Mouse (Mus musculus): Measurements from ENCODE around the gene Mcu. TPM values are rescaled to one million over a fixed set of nuclear protein-coding genes. Genes with fewer than 3 reads are reported as not detected.

Gene Mcu
- total and polyA plus RNA-seq, 3 experiments = 4.9 to 5.7 (median 5.3) TPM

GRCm38 (mm10) chr10:59621355-59621754, 4.9 kb upstream of the Mcu start:
- Histone ChIP-seq H3K27me3 (replicated peaks) (peaks cover 2% of the 10 kb centered on the region), H3K36me3 (replicated peaks in 1 of 2; ENCODE audit: control insufficient read depth in 1 of 2, insufficient read depth in 1 of 2, low read length in 1 of 2) (no peaks in the 10 kb centered on the region), H3K4me2 (ENCODE audit: insufficient read depth, low read depth, poor library complexity, severe bottlenecking) (no peak overlapping the region), H3K27ac (ENCODE audit: insufficient read depth, low read depth) (no peak overlapping the region), H3K79me2 (replicated peaks; ENCODE audit: control insufficient read depth, extremely low read depth, insufficient read depth, poor library complexity, severe bottlenecking) (no peaks in the 10 kb centered on the region), H3K4me1 (ENCODE audit: control insufficient read depth in 1 of 2, insufficient read depth in 2 of 2) (peaks cover 0 to 5% of the 10 kb centered on the region in 2 experiments; a peak in 1 of 4 replicates), H3K4me3 (replicated peaks in 1 of 3; ENCODE audit: low read depth in 2 of 3, low read length in 2 of 3, poor library complexity in 1 of 3) (no peak overlapping the region), H3K9ac (ENCODE audit: insufficient read depth, low read depth) (no peak overlapping the region), H3K9me3 (replicated peaks; ENCODE audit: low read length) (no peaks in the 10 kb centered on the region)
- no peak for DNase-seq (ENCODE audit: extremely low read depth)
- dilution Hi-C loops (cut with MboI; ENCODE audit: extremely low pct_ligation_motif_present, extremely low pct_unique_long_range_greater_than_20kb, low sequenced_read_pairs) (no loop called here), in situ Hi-C loops (cut with MboI; ENCODE audit: low pct_ligation_motif_present, low pct_unique_long_range_greater_than_20kb, low sequenced_read_pairs) (no loop called here)
- TF ChIP-seq E2F4 (IDR thresholded peaks at IDR 0.05; ENCODE audit: insufficient replicate concordance, low read depth, low read length) (no peak), RAD21 (IDR thresholded peaks at IDR 0.05; ENCODE audit: low read depth, low read length) (no peak), MAX (IDR thresholded peaks at IDR 0.05; ENCODE audit: low read length) (no peak), USF1 (IDR thresholded peaks at IDR 0.05; ENCODE audit: low read depth, low read length) (no peak), TBP (conservative IDR thresholded peaks at IDR 0.05; ENCODE audit: low read depth, low read length) (no peak), MYC (IDR thresholded peaks at IDR 0.05; ENCODE audit: low read depth, low read length) (no peak), CTCF (conservative IDR thresholded peaks at IDR 0.05 in 1 of 2, IDR thresholded peaks at IDR 0.05 in 1 of 2; ENCODE audit: low read depth in 2 of 2, low read length in 2 of 2) (no peak), JUN (IDR thresholded peaks at IDR 0.05; ENCODE audit: insufficient read depth, low read depth, low read length) (no peak), ZNF384 (IDR thresholded peaks at IDR 0.05; ENCODE audit: low read depth, low read length) (no peak), NRF1 (IDR thresholded peaks at IDR 0.05; ENCODE audit: low read depth, low read length) (no peak), CHD2 (IDR thresholded peaks at IDR 0.05; ENCODE audit: low read length) (no peak), ETS1 (conservative IDR thresholded peaks at IDR 0.05; ENCODE audit: low read depth, low read length) (no peak), CHD1 (IDR thresholded peaks at IDR 0.05; ENCODE audit: low read depth, low read length) (no peak), JUND (conservative IDR thresholded peaks at IDR 0.05; ENCODE audit: low read depth, low read length) (no peak), POLR2AphosphoS2 (IDR thresholded peaks at IDR 0.05; ENCODE audit: low read depth, low read length) (no peak)

DNA sequence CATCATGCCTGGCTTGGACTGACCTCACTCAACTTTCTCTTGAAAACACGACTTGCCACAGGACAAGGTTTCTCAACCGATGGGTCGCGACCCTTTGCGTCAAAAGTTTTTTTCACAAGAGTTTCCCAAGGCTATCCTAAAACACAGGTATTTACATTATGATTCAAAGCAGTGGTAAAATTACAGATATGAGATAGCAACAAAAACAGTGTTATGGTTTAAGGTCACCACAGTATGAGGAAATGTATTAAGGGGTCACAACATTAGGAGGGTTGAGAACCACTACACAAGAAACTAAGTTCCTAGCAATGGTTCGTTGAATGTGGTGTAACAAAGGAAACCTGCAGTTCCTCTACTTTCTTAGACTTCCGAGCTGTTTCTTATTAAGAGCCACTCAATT, 1.3 kb upstream of the Mcu start:
- no peak for TF ChIP-seq CHD2 (IDR thresholded peaks at IDR 0.05; ENCODE audit: low read length)
- TF ChIP-seq UBTF (IDR thresholded peaks at IDR 0.05; ENCODE audit: low read depth, low read length) = no peak
- TF ChIP-seq E2F4 (IDR thresholded peaks at IDR 0.05; ENCODE audit: insufficient replicate concordance, low read depth, low read length) = no peak
- TF ChIP-seq ZKSCAN1 (IDR thresholded peaks at IDR 0.05; ENCODE audit: borderline replicate concordance, low read depth, low read length) = no peak
- TF ChIP-seq MEF2A (IDR thresholded peaks at IDR 0.05; ENCODE audit: borderline replicate concordance, low read depth, low read length) = no peak
- no peak for TF ChIP-seq EP300 (IDR thresholded peaks at IDR 0.05; ENCODE audit: low read length)
- no peak for TF ChIP-seq ZNF384 (IDR thresholded peaks at IDR 0.05; ENCODE audit: low read depth, low read length)
- no peak for TF ChIP-seq ZC3H11A (IDR thresholded peaks at IDR 0.05; ENCODE audit: low read depth, low read length)
- TF ChIP-seq MYC (IDR thresholded peaks at IDR 0.05; ENCODE audit: low read depth, low read length) = no peak
- no peak for TF ChIP-seq ETS1 (conservative IDR thresholded peaks at IDR 0.05; ENCODE audit: low read depth, low read length)
- no peak for TF ChIP-seq CHD1 (IDR thresholded peaks at IDR 0.05; ENCODE audit: low read depth, low read length)
- no peak for TF ChIP-seq MAZ (IDR thresholded peaks at IDR 0.05; ENCODE audit: low read depth, low read length)
- no peak overlapping the region for H3K4me3 ChIP-seq (replicated peaks in 1 of 3; ENCODE audit: low read depth in 2 of 3, low read length in 2 of 3, poor library complexity in 1 of 3)
- no peak overlapping the region for H3K27ac ChIP-seq (ENCODE audit: insufficient read depth, low read depth)
- no peak overlapping the region for H3K9ac ChIP-seq (ENCODE audit: insufficient read depth, low read depth)
- H3K36me3 ChIP-seq (replicated peaks in 1 of 2; ENCODE audit: control insufficient read depth in 1 of 2, insufficient read depth in 1 of 2, low read length in 1 of 2) = no peaks in the 10 kb centered on the region
- H3K79me2 ChIP-seq (replicated peaks; ENCODE audit: control insufficient read depth, extremely low read depth, insufficient read depth, poor library complexity, severe bottlenecking) = no peaks in the 10 kb centered on the region
- dilution Hi-C loops (cut with MboI; ENCODE audit: extremely low pct_ligation_motif_present, extremely low pct_unique_long_range_greater_than_20kb, low sequenced_read_pairs) = no loop called here
- in situ Hi-C loops (cut with MboI; ENCODE audit: low pct_ligation_motif_present, low pct_unique_long_range_greater_than_20kb, low sequenced_read_pairs) = no loop called here
- no peaks in the 10 kb centered on the region for H3K9me3 ChIP-seq (replicated peaks; ENCODE audit: low read length)
- DNase-seq (ENCODE audit: extremely low read depth) = no peak
- H3K4me1 ChIP-seq (ENCODE audit: control insufficient read depth in 1 of 2, insufficient read depth in 2 of 2) = peaks cover 2 to 14% of the 10 kb centered on the region in 2 experiments; a peak in 3 of 4 replicates
- H3K27me3 ChIP-seq (replicated peaks) = peaks cover 2% of the 10 kb centered on the region
- no peak overlapping the region for H3K4me2 ChIP-seq (ENCODE audit: insufficient read depth, low read depth, poor library complexity, severe bottlenecking)
